Mouse (Mus musculus) gastrocnemius, postnatal 10 days (tissue): Measurements from ENCODE around the gene Hip1r. TPM values are rescaled to one million over a fixed set of nuclear protein-coding genes. Genes with fewer than 3 reads are reported as not detected.

Source experiments
- DNase-seq: peaks from one replicate; pipeline ENCODE4 v3.0.0; 2021; ENCODE audit warnings: mixed read lengths
- total RNA-seq, 2 experiments: library from RNA; stranded (reverse); gene quantifications; 2 replicates each; pipeline ENCODE4 v1.2.3; 2021

Gene Hip1r
- total RNA-seq, 2 experiments from 2014 or later: 8.2 to 9.0 TPM

DNA sequence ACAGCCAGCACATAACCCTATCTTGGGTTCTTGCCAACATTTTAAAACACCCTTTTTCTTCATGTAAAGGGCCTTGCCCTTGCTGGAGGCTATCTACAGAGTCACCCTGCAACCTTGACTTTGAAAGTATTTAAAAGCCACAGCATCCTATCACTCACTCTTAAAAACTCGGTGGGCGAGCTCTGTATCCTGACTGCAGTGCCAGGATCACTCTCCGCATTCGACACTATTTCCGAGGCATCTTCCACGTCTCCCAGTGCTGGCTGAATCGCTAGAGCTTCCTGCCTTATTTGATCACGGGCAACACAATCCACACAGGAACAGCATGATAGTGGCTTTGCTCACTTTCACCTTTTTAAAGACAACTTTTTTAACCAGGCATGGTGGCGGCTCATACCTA is 44.5 kb downstream of the Hip1r start:
- no peak for DNase-seq

DNA sequence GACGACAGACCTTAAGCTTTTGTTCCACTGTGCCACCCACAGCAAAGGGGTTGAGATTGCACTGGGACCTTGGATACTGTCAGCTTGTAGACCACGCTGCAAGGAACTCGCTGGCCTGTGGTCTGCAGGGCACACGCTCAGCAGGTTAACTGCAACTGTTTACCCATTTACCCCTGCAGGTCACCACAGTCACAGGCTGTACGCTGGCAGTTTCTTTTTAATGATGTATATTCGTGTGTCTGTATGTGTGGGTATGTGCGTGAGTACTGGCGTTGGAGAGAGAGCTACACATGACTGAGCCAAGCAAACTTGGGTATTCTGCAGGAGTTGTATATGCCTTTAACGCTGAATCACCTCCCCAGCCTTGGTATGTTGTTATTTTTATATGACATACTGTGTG is 45.2 kb downstream of the Hip1r start:
- no peak for DNase-seq

DNA sequence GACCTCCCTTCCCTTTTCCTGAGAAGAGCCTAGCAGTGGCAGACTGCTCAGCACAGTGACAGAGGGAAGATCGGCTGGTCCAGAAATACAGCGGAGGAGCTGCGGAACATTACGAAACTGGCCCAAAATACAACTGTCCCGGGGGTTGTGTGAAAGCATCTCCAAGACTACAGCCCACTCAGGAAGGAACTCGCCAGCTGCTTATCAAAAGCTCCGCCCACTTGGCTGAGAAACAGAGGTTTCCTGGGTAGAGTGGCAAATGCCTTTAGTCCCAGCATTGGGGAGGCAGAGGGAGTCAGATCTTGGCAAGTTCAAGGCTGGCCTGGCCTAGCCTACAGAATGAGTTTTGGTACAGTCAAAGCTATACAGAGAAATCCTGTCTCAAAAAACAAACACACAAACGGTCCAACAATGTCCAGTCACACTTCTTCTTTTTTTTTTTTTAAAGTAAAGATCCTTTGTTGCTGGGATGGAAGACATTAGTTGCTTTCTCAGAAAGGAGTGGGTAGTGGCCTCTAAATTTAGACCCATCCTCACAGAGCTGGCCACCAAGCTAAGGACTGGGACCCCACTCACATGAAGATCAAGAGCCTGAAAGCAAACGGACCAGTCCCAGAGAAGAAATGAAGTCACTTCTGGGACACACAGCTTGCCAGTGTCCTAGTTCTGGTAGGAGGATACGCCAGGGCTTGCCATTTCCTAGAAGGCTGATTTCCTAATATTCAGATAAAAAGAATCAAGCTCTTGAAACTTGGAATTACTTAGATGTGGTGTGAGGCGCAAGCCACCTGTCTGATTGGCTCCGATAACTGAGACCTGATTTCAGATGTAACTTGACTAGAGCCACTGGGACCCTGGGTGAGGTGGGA is 46.2 kb downstream of the Hip1r start:
- no peak for DNase-seq

DNA sequence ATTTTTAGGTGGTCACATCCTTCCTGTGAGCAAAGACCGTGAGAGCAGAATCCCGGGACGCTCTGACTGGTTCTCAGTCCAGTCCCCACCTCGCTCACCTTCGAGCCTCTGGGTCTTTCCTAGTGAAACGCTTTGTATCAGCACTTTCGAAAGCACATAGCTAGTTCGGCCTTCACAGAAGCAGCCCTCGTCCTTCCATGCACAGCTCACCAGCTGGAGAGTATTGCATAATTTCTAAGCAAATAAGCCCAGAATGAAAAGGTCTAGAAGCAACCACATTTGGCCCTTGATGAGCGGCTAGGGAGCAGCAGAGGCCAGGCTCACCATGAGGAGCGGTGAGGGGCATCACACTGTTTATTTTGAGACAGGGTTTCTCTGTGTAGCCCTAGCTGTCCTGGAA is 47.7 kb downstream of the Hip1r start:
- DNase-seq: no peak

DNA sequence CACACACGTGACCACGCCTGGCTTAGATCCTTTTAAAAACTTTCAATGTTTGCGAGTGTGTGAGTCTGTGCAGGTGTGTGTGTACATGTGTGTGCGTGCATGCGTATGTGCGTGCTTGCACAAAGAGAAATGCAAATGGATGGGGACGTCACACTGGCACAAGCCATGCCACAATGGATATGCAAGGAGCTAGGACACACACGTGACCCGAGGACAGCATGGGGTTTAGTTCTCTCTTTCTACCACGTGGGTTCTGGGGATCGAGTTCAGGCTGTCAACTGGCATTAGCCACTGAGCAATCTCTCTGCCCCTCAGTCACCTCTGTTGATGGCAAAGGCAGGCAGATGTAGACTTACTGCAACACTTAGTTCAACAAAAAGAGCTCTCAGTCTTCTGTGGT is 48.3 kb downstream of the Hip1r start:
- no peak for DNase-seq

DNA sequence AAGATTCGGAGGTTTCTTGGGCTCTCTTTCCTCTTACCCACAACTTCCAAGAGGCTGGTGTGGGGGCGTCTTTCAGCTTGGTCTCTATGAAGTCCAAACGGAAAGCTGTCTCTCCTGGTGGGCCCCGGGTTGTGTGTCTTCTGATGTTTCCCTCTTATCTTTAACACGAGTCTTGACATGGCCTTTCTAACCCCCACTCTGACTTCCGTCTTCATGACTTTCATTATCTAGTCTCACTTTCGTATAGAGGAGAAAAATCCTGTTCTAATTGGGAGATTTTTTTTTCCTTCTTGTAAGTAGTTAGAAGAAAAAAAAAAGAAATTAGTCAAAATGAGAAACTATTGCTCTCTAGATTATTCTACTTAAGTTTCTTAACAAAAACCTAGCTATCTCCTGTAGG is 48.9 kb downstream of the Hip1r start:
- DNase-seq: no peak

DNA sequence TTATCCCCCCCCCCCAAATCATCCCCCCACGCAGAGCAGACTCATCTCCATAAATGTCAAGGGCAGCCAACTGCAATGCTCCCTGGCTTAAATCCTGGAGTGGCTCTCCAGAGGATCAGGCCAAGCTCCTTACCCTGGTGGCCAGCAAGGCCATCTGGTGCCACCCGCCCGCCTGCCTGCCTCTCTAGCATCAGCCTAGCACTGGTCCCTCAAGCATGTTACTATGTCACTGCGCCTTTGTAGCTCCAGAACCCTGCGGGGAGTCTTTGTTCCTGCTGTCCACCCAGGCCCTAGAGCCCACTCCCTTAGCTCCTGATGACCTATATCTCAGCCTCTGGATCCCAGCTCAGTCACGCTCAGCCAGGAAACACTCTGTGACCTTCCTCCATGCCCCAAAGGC is 51.2 kb downstream of the Hip1r start:
- no peak for DNase-seq

DNA sequence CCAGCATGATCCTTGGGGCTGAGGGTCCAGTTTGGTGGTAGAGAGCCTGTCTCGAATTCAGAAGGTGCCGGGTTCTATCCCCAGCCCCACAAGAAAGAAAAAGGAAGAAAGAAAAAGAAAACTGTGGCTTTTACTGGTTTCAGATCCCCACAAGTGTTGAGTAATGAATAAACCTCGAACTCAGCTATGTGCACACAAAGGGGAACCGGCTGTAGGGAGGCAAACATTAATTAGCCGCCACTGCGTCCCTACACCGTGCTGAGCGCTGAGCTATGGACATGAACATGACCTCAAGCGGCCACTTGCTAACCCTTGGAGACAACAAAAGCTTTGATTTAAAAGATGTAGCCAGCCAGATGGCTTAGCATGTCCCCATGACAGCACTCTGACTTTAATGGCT is 51.7 kb downstream of the Hip1r start:
- no peak for DNase-seq

DNA sequence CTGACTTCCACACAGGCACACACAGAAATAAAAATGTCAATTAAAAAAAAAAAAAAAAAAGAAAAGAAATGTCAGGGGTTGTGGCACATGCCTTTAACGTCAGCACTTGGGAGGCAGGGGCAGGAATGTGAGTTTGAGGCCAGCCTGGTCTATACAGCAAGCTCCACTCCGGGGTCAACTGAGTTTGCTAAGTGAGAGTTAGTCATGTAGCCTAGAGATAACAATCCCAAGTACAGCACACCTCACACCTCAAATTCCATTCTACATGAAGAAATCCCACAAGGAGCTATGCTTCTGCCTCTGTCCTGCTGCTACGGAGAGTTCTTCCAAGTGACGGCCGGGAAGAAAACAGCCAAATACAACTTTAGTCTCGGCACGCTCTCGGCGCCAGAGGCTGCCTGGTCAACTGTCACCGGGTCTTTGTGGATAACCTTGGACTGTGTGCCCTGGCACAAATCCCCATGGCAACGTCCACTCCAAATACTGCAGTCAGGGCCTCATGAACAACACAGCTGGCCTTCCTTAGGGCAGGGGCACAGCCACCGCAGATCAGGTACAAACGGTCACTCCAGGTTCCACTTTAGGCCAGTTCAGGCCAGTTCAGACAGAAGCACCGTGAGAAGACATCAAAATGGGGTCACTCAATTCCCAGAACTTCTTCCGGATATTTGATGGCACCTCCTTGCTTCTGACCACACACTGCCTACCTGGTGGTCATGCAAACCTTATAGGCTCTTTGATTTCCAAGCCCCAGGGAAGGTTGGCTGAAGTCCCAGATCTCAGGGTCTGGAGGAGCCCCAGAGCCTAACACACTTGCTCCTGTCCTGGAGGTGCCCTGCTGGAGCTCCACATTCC is 52.4 kb downstream of the Hip1r start:
- DNase-seq: no peak

DNA sequence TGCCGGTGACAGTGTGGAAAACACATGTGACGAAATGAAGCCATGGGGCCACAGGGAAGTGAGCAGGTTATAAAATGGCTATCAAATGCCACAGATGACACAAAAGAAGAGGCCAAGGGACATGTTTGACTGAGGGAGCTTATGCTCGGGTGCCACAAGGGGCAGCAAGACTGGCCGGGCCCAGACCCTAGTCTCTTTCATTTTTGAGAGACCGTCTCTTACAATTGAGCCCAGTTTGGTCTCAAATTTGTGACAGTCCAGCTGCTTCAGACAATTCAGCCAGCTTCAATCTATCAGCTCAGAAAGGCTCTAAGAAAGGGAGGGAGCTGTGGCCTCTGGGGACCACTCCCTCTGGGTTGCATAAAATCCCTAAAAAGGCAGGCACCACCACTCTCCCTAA is 53.1 kb downstream of the Hip1r start:
- no peak for DNase-seq

DNA sequence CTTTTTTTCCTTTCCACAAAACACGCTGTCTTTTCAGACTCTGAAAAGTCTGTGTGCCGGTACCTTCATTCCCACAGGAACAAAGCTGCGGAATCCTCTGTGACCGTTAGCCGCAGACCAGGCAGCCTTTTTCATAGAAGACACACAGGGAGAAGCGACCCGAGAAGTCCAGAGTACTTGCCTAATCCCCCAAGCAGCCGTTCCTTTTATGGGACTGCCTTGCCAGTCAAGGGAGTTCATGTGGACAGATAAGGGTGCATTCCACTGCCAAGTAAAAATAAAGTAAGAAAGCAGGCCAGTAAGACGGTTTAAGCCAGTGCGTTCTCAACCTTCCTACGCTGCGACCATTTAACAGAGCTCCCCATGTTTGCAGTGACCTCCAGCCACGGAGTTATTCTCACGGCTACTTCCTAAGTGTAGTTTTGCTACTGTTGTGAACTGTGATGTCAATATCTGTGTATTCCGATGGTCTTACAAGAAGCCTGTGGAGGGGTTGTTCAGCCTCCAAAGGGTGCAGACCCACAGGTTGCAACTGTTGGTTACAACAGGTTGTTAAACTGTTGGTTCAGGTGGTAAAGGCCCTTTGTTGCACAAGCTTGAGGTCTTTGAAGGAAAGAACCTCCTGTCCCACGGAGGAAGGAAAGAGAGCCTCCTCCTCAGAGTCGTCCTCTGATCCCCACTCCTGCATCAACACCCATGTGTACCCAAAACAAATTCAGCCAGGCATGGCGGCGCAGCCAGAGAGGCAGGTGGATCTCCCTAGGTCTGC is 54.5 kb downstream of the Hip1r start:
- no peak for DNase-seq

DNA sequence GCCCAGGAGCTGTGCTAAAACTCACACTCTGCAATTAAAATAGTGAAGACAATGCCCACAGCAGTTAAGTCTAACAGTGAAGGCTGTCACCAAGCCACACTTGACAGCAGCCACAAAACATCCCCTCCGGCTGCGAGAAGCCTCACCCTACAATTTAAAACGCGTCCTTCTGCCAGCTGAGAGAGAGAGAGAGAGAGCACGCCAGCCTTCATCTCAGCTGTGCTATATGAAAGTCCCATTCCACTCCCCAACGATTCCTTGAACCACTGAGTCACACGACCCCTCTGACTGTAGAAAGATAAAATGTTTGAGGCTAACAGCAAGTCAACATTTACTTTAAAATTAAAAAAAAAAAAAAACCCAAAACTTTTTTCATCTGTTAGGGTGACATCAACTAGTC is 55.3 kb downstream of the Hip1r start:
- DNase-seq: no peak

DNA sequence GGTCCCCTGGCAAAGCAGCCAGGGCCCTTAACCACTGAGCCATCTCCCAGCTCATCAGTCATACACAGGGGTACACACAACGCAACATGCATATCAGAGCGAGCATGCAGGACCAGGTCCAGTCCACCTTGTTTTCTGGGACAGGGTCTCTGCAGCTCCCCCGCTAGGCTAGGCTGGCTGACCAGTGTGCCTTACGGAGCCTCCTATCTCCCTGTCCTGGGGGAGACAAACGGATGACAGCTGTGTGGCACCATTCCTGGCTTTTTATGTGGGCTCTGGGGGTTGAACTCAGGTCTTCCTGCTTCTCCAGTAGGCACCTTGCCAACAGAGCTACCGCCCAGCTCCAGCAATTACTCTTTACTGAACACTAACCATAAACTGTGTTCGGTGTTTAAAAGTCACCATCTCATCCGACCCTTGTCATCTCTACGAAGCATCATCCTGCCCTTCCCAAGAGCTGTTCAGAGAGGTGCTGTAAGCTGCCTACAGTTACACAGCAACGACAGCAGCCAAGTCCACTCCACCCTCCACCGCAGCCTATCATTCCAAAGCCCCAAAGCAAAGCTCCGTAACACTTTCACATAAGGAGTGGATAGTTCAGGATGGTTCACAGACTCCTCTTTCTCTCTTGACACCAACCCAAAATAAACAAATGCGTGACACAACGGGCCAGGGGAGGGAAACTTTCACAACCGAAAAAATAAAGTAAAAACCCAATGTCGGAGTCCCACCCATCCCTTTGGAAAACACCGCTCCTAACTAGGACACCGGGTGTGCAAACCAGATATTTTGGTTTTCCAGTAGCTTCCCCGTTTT is 56.0 kb downstream of the Hip1r start:
- DNase-seq: no peak

DNA sequence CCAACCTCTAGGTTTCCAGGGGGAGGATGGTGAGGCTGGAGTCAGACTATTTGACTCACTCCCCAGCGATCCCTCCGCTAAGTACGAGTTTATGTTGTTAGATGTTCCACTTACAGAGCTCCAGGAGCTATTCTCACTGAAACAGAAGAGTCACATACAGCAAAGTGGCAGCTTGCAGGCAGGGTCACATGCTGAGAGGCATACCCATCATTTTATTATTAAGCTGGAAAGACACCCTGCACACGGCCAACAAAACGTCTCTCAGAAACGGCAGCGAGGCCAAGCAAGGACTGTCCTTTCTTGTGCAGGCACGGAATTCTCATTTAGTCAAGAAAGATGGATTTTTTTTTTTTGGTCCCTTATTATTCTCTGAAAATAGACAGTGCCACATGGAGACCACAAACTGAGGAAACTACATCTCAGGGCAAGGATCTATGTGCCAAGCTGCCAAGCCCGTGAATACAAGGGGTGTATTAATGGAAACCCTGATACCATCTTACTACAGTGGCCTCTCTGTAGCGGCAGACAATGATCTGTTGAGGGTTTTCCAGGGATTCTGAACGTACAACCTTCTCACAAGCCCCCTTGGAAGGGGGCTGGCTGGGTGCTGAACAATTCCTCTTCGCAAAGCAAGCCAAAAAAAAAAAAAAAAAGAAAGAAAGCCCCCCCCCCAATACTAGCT is 57.1 kb downstream of the Hip1r start:
- no peak for DNase-seq

DNA sequence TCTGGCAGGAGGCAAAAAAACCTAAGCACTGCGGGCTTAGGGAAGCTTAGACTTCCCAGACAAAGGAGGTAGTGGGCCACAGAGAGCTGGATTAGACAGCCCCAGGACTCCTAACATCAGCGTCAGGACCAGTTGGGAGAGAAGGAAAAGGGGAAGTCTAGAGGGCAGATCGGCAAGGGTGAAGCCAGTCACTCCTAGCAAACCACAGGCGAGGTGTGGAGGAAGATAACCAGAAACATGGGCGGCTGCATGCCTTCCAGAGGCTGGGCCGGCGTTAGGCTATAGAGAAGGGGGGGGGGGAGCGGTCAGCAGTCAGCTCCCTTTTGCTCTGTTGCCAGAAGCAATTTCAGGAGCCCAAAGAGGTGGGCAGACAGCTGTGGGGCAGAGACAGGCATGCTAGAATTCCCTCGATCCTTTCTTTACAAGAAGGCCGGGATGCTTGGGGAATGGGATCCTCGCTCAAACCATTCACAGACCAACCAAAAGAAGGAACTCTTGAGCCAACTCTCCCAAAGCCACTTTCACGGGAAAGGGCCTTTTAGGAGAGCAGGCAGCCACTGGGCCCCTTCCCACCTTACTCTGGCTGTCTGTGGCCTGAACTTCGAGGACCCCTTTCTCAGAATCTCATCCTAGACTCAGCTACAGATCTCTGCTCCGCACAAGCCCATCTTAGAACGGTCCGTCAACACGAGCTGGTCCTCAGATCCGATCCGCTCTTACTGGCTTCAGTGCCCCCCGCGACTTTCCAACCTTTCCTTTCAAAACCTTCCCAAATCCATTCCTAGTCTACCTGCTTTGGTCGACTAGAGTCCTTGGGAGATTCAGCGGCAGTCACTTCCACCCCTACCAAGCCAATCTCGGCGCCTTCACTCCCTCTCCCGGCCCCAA is 57.9 kb downstream of the Hip1r start:
- no peak for DNase-seq

DNA sequence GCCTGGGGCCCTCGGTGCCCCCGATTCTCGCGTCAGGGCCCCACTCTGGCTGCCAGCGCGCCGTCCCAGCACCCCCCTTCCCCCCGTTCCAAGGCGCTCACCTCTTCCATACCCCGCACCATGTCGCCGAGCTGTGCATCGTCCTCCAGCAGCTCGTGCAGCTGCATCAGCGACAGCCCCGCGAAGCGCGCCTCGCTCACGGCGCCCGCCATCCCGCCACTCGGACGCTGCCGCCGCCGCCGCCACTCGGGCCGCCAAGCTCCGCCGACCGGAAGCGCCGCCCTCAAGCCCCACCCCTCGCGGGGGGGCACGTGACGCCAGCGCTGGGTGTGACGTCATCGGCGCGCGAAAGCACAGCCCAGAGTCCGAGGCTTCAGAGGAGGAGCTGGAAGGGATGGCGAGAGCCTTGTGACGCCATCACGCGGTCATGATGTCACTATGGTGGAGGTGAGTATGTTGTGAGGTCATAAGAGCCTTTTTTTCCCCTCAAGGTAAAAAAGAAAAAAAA is 58.6 kb downstream of the Hip1r start, which contains the start of gene Vps37b:
Gene Vps37b (minus strand): TSS at position 270 of the 508 bp plus-strand sequence.
- peak; percentile 91 for DNase-seq

DNA sequence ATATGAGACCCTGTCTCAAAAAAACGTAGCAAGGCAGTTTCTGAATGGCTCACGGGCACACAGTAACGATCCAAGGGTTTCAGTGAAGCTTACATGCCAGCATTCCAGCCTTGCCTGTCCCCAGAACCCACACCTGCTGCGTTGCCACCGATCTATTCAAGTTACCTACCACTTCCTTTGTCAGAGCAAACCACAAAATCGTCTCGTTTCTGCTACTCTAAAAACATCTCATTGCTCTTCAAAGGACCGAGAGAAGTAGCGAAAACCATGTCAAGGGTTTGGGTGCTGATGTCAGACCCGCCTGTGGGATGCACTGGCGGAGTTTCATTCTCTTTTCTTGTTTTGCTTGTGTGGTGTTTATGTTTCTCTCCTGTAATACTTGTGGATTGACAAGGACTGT is 61.0 kb downstream of the Hip1r start:
- no peak for DNase-seq

DNA sequence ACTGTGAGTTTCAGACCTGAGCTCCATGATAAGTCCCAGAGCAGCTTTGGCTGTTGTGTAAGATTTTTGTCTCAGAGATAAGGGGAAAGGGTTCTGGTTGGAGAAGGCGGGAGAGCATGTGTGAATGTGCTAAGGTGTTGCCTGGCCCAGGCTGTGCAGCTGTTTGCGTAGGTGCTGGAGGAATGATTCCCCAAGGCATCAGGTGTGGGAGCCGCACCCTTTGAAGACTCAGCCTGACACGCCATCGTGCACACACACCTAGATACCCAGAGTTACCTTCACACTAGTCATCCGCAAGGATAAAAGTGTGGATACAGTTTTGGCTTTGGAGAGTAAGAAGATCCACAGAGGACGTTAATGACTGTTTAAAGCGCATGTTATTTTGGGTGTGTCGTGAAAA is 62.0 kb downstream of the Hip1r start:
- no peak for DNase-seq

DNA sequence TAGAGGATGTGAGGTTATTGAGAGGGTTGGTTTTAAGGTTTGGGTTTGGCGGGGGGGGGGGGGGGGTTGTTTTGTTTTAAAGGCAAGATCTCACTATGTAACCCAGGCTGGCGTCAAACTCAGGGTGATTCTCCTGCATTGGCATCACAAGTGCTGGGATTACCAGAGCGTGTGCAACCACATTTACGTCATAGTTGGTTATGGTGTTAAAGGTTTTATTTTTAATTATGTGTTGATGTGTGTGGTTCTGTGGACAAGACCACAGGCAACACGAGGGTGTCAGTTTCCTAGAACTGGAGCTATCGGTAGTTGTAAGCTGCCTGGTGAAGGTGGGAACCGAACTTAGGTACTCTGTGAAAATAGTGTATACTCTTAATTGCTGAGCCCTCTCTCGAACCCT is 62.4 kb downstream of the Hip1r start:
- no peak for DNase-seq

DNA sequence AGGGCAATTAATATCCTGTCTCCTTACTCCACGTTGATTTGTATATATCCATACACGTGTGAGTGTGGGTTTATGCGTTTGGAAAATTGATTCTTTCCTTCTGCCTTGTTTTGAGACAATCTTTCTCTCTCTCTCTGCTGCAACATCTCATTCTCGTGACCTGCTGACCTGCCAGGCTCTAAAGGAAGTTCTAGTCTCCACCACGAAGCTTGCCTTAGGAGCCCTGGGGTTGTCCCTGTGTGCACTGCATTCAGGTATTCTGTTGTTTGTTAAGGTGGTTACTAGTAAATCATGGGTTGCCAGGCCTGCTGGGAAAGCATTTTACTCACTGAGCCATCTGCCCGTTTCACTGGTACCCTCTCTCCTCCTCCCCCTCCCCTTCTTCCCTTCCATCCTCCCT is 62.9 kb downstream of the Hip1r start:
- DNase-seq: no peak
